ENCODE assay signal across 10 mouse cellular contexts in genomic region chr14:73404016-73404415, GRCm38 (mm10).
"Had no signal": no experiment of that assay in that cellular context is flagged by ENCODE, and none has a peak within 500 bp of the region (broad histone marks: within the 10 kb centered on the region; RNA-seq: fewer than 3 reads in every experiment).

No protein-coding gene starts in this region.

- DNase-seq: kidney, postnatal 25 days; layer of hippocampus, adult 9-11 months; liver; liver, embryonic 13.5 days; lung, embryonic 14.5 days; right cerebral cortex, adult 18-20 months; right cerebral cortex, postnatal 14 days; right cerebral cortex, postnatal 4 days; thymus, adult 2 months; thymus, postnatal 25 days had no signal
